Mouse (Mus musculus) kidney, adult 2 months (tissue): ENCODE results near the gene Eef2k.

Experiments used
- CTCF ChIP-seq: fragments of 200-500 bp; conservative IDR thresholded peaks from 2 replicates; pipeline ENCODE4 v1.5.1; 2011; ENCODE audit warnings: low read depth, mild to moderate bottlenecking, control low read depth, low read length, moderate library complexity, mixed read lengths; ENCODE audit not compliant: insufficient read depth, insufficient read length
- POLR2A ChIP-seq: fragments of 200-500 bp; IDR thresholded peaks from one replicate; pipeline ENCODE4 v1.6.1; 2011; ENCODE audit warnings: low read depth, low read length, control low read depth

DNA sequence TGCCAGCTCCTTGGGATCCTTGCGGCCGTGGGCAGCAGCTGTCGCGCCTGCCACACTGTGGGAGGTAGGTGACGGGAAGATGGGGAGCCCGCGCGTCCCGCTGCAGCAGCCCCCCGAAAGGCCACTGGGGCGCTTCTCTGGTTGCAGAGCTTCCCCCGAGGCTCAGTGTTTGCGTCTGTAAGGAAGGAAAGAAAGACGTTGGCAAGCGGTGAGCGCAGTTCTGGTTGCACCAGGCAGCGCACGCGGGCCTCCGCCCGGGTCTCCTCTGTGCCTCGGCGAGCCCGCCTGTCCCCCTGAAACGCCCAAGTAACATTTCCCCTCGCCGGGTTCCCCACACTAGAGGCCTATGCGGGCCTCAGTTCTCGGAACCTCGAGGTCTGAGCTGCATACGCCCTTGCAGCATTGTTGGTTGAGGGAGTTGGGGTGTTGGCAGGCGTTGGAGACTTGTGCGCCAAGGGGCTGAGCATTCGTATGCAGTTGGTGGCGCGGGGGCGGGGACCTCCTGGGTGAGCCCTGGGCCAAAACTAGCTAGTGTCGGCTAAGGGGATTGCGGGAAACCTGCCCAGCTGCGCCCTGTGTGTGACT lies 498 bp downstream of the Eef2k start:
- TF ChIP-seq CTCF: no peak
- TF ChIP-seq POLR2A: no peak
